30 mouse cellular contexts compared by ENCODE assay signal in genomic region chr3:58311104-58311685, GRCm38 (mm10).
DNase-seq lines count a peak whose midpoint lies in the region; ATAC-seq and TF ChIP-seq lines count a peak whose summit lies in the region.
"Had no signal": no experiment of that assay in that cellular context is flagged by ENCODE, and none has a peak within 500 bp of the region (broad histone marks: within the 10 kb centered on the region; RNA-seq: fewer than 3 reads in every experiment).

No protein-coding gene starts in this region.

- no peak overlapping the region for H3K9ac ChIP-seq in stomach, postnatal 0 days (ENCODE audit: low read length)
- H3K9ac ChIP-seq: embryonic facial prominence, embryonic 15.5 days; heart, embryonic 13.5 days; hindbrain, embryonic 15.5 days; limb, embryonic 13.5 days; lung, embryonic 15.5 days; neural tube, embryonic 12.5 days had no signal

- H3K4me3 ChIP-seq in C2C12 (ENCODE audit: insufficient read depth, poor library complexity, severe bottlenecking): no peak overlapping the region
- H3K4me3 ChIP-seq in stomach, postnatal 0 days (ENCODE audit: low read depth, low read length): no peak overlapping the region
- no peak overlapping the region for H3K4me3 ChIP-seq in heart, embryonic 10.5 days
- H3K4me3 ChIP-seq: embryonic facial prominence, embryonic 15.5 days; heart, adult 2 months; heart, embryonic 13.5 days; hindbrain, embryonic 15.5 days; layer of hippocampus, adult 2 months; left cerebral cortex, adult 2 months; limb, embryonic 13.5 days; lung, embryonic 15.5 days; midbrain, embryonic 10.5 days; neural tube, embryonic 12.5 days had no signal

- H3ac ChIP-seq in C2C12 (ENCODE audit: control insufficient read depth, insufficient read length, low read depth): no peak overlapping the region

- H3K36me3 ChIP-seq in C2C12 (ENCODE audit: control insufficient read depth, insufficient read depth): no peaks in the 10 kb centered on the region
- H3K36me3 ChIP-seq in stomach, postnatal 0 days (ENCODE audit: control insufficient read depth, insufficient read depth, low read length): no peaks in the 10 kb centered on the region
- no peaks in the 10 kb centered on the region for H3K36me3 ChIP-seq in heart, embryonic 10.5 days
- H3K36me3 ChIP-seq: embryonic facial prominence, embryonic 15.5 days; heart, embryonic 13.5 days; hindbrain, embryonic 15.5 days; limb, embryonic 13.5 days; lung, embryonic 15.5 days; midbrain, embryonic 10.5 days; neural tube, embryonic 12.5 days had no signal

- peak; percentile 68 for ATAC-seq in stomach, postnatal 0 days (ENCODE audit: low FRiP score, low TSS enrichment)
- ATAC-seq: CD4-positive, CD25-positive, alpha-beta regulatory T cell, adult 4 months; forebrain, embryonic 14.5 days; inflammation-experienced regulatory T-cells, adult 6 months; midbrain, embryonic 16.5 days had no signal

- WGBS in stomach, postnatal 0 days: 82% methylated on average over 5 of the region's 5 CpGs
- WGBS in heart, embryonic 10.5 days: 78% methylated on average over 5 of the region's 5 CpGs

- H3K27ac ChIP-seq in stomach, postnatal 0 days (replicated peaks): no peak overlapping the region
- no peak overlapping the region for H3K27ac ChIP-seq in heart, embryonic 10.5 days
- H3K27ac ChIP-seq: embryonic facial prominence, embryonic 15.5 days; heart, adult 2 months; heart, embryonic 13.5 days; hindbrain, embryonic 15.5 days; layer of hippocampus, adult 2 months; left cerebral cortex, adult 2 months; limb, embryonic 13.5 days; lung, embryonic 15.5 days; midbrain, embryonic 10.5 days; neural tube, embryonic 12.5 days had no signal

- H3K27me3 ChIP-seq in C2C12 (ENCODE audit: control insufficient read depth, insufficient read depth, insufficient read length): no peaks in the 10 kb centered on the region
- no peaks in the 10 kb centered on the region for H3K27me3 ChIP-seq in stomach, postnatal 0 days (ENCODE audit: control insufficient read depth, insufficient read depth, low read length)
- no peaks in the 10 kb centered on the region for H3K27me3 ChIP-seq in heart, embryonic 10.5 days (ENCODE audit: insufficient read depth, poor library complexity, severe bottlenecking)
- H3K27me3 ChIP-seq: embryonic facial prominence, embryonic 15.5 days; heart, embryonic 13.5 days; hindbrain, embryonic 15.5 days; limb, embryonic 13.5 days; lung, embryonic 15.5 days; neural tube, embryonic 12.5 days had no signal

- no peak overlapping the region for H3K4me2 ChIP-seq in stomach, postnatal 0 days (replicated peaks; ENCODE audit: low read depth)
- H3K4me2 ChIP-seq: embryonic facial prominence, embryonic 15.5 days; heart, embryonic 13.5 days; hindbrain, embryonic 15.5 days; limb, embryonic 13.5 days; liver, embryonic 11.5 days; lung, embryonic 15.5 days; neural tube, embryonic 12.5 days had no signal

- no peaks in the 10 kb centered on the region for H3K79me2 ChIP-seq in C2C12 (ENCODE audit: control insufficient read depth, insufficient read depth)

- TF ChIP-seq EP300 in stomach, postnatal 0 days (optimal IDR thresholded peaks at IDR 0.05): peak; percentile 58

- H3K9me3 ChIP-seq in stomach, postnatal 0 days (ENCODE audit: control insufficient read depth, low read length): no peaks in the 10 kb centered on the region
- H3K9me3 ChIP-seq in heart, embryonic 10.5 days: no peaks in the 10 kb centered on the region
- H3K9me3 ChIP-seq: embryonic facial prominence, embryonic 15.5 days; heart, embryonic 13.5 days; hindbrain, embryonic 15.5 days; limb, embryonic 13.5 days; lung, embryonic 15.5 days; midbrain, embryonic 10.5 days; neural tube, embryonic 12.5 days had no signal

- H3K79me3 ChIP-seq in C2C12 (ENCODE audit: low read depth): no peaks in the 10 kb centered on the region

- DNase-seq in 3T3-L1 (ENCODE audit: low read depth, low spot score) (peak; percentile 99), adipocyte (ENCODE audit: low spot score) (peak; percentile 58)
- DNase-seq in stomach, postnatal 0 days (ENCODE audit: low spot score): no peak
- no peak for DNase-seq in ovary, postnatal 14 days (ENCODE audit: low spot score)
- DNase-seq in heart, embryonic 10.5 days (ENCODE audit: low spot score): no peak
- DNase-seq: cerebellum, adult 18-20 months; cerebellum, postnatal 14 days; gastrocnemius, postnatal 25 days; heart, adult 2 months; heart, postnatal 10 days; kidney, adult 18-20 months; kidney, postnatal 36 days; right cerebral cortex, postnatal 4 days; thymus, adult 2 months; thymus, postnatal 4 days had no signal

- H3K4me1 ChIP-seq in stomach, postnatal 0 days (replicated peaks; ENCODE audit: control insufficient read depth, insufficient read depth): no peaks in the 10 kb centered on the region
- H3K4me1 ChIP-seq in heart, embryonic 10.5 days: peaks cover 23% of the 10 kb centered on the region
- H3K4me1 ChIP-seq: embryonic facial prominence, embryonic 15.5 days; hindbrain, embryonic 15.5 days; limb, embryonic 13.5 days; midbrain, embryonic 10.5 days; neural tube, embryonic 12.5 days had no signal

- TF ChIP-seq CTCF in C2C12 (IDR thresholded peaks at IDR 0.05; ENCODE audit: control insufficient read depth, insufficient read depth, insufficient read length): no peak
- TF ChIP-seq CTCF in stomach, postnatal 0 days (IDR thresholded peaks at IDR 0.05; ENCODE audit: low read depth): no peak

TF ChIP-seq in C2C12, 6 proteins besides CTCF, POLR2A, EP300 and RAD21:
- peak; percentile 71 for TF ChIP-seq USF1 (IDR thresholded peaks at IDR 0.05; ENCODE audit: low read depth)
- TF ChIP-seq FOSL1 (IDR thresholded peaks at IDR 0.05; ENCODE audit: insufficient read depth, low read length, poor library complexity, severe bottlenecking): peak; percentile 98
- TF ChIP-seq MYOG (IDR thresholded peaks at IDR 0.05; ENCODE audit: control insufficient read depth, extremely low read depth, insufficient read length): no peak
- TF ChIP-seq MYOD1 (IDR thresholded peaks at IDR 0.05; ENCODE audit: control insufficient read depth, insufficient read length, low read depth): no peak
- peak; percentile 45 for TF ChIP-seq MAX (IDR thresholded peaks at IDR 0.05)
- peak; percentile 43 for TF ChIP-seq CEBPB (IDR thresholded peaks at IDR 0.05; ENCODE audit: low read depth)

Comparison
In these comparisons a context has a peak if more than half of its experiments do, and no peak if none do; other contexts are left out.
1. DNase-seq: peak in 3T3-L1 (single experiment) and adipocyte (single experiment); none in stomach, postnatal 0 days (single experiment), ovary, postnatal 14 days (single experiment) and heart, embryonic 10.5 days (single experiment).